Mouse (Mus musculus) embryonic facial prominence, embryonic 10.5 days (tissue): ENCODE measurements around the gene Olfr1104. TPM values are rescaled to one million over a fixed set of nuclear protein-coding genes. Genes with fewer than 3 reads are reported as not detected.

Experiments used
- DNase-seq: peaks from one replicate; pipeline ENCODE4 v3.0.0-alpha.2; 2017; ENCODE audit warnings: low spot score
- H3K27ac ChIP-seq: fragments of 300-500 bp; sonication (generic); replicated peaks from 2 replicates; pipeline ENCODE4 v1.5.1; 2016; ENCODE audit warnings: mild to moderate bottlenecking
- H3K27me3 ChIP-seq: fragments of 300-500 bp; sonication (generic); replicated peaks from 2 replicates; pipeline ENCODE4 v1.6.1; 2016; ENCODE audit warnings: low read depth, mild to moderate bottlenecking; ENCODE audit not compliant: poor library complexity, severe bottlenecking
- H3K36me3 ChIP-seq: fragments of 300-500 bp; sonication (generic); replicated peaks from 2 replicates; pipeline ENCODE4 v1.6.1; 2016; ENCODE audit warnings: mild to moderate bottlenecking, moderate library complexity
- H3K4me1 ChIP-seq: fragments of 300-500 bp; sonication (generic); 2 replicates; pipeline ENCODE4 v1.6.1; 2016
- H3K4me3 ChIP-seq: fragments of 300-500 bp; sonication (generic); 2 replicates; pipeline ENCODE4 v1.5.1; 2016; ENCODE audit warnings: mild to moderate bottlenecking, moderate library complexity
- H3K9me3 ChIP-seq: fragments of 300-500 bp; sonication (generic); 2 replicates; pipeline ENCODE4 v1.6.1; 2016; ENCODE audit warnings: mild to moderate bottlenecking
- WGBS: fragments of 180-500 bp; shearing (Covaris S2); methylation state at CpG from one replicate; pipeline ENCODE4 v1.1.7; 2016; 5-methylcytosine and 5-hydroxymethylcytosine counted together
- polyA plus RNA-seq: library from polyadenylated mRNA; unstranded; fragments of >200 nt; fragmentation: Nextera tagmentation; extraction: Ambion mirVana; gene quantifications from 2 replicates; pipeline ENCODE4 v1.2.1, GENCODE M21; 2016

The Olfr1104 gene
- polyA plus RNA-seq: not detected in 2 replicates

GRCm38 (mm10) chr2:87026980-87027379 is at the start of gene Olfr1104:
TSS of gene Olfr1104 (minus strand) at chr2:87027080.
- Histone ChIP-seq H3K9me3 (no peaks in the 10 kb centered on the region), H3K36me3 (no peaks in the 10 kb centered on the region), H3K4me3 (no peak within 1 kb of the TSS), H3K27ac (no peak within 1 kb of the TSS), H3K27me3 (no peaks in the 10 kb centered on the region), H3K4me1 (no peaks in the 10 kb centered on the region)
- 81% methylated on average over 1 of the region's 1 CpGs for WGBS
- no peak for DNase-seq

GRCm38 (mm10) chr2:87075717-87076116 is 48.8 kb upstream of the Olfr1104 start, which contains the start of gene Olfr1107:
TSS of gene Olfr1107 (minus strand) at chr2:87075817.
- WGBS: 85% methylated on average over 1 of the region's 1 CpGs
- no peaks in the 10 kb centered on the region for H3K36me3 ChIP-seq
- H3K27ac ChIP-seq: no peak within 1 kb of the TSS
- no peaks in the 10 kb centered on the region for H3K4me1 ChIP-seq
- no peak for DNase-seq
- H3K27me3 ChIP-seq: no peaks in the 10 kb centered on the region
- no peak within 1 kb of the TSS for H3K4me3 ChIP-seq
- no peaks in the 10 kb centered on the region for H3K9me3 ChIP-seq

GRCm38 (mm10) chr2:87052173-87052572 is 25.3 kb upstream of the Olfr1104 start, which contains the start of gene Olfr1106:
TSS of gene Olfr1106 (minus strand) at chr2:87052273.
- no peak for DNase-seq
- H3K36me3 ChIP-seq: no peaks in the 10 kb centered on the region
- WGBS: 85% methylated on average over 1 of the region's 1 CpGs
- no peak within 1 kb of the TSS for H3K27ac ChIP-seq
- H3K4me3 ChIP-seq: no peak within 1 kb of the TSS
- no peaks in the 10 kb centered on the region for H3K27me3 ChIP-seq
- no peaks in the 10 kb centered on the region for H3K9me3 ChIP-seq
- H3K4me1 ChIP-seq: no peaks in the 10 kb centered on the region

GRCm38 (mm10) chr2:87036431-87036830 is 9.6 kb upstream of the Olfr1104 start, which contains the start of gene Olfr1105:
TSS of gene Olfr1105 (minus strand) at chr2:87036531.
- no peak within 1 kb of the TSS for H3K4me3 ChIP-seq
- no peaks in the 10 kb centered on the region for H3K27me3 ChIP-seq
- no peaks in the 10 kb centered on the region for H3K4me1 ChIP-seq
- H3K9me3 ChIP-seq: no peaks in the 10 kb centered on the region
- no peaks in the 10 kb centered on the region for H3K36me3 ChIP-seq
- H3K27ac ChIP-seq: no peak within 1 kb of the TSS
- DNase-seq: no peak

- no peaks in the 10 kb centered on the region for H3K9me3 ChIP-seq
- no peaks in the 10 kb centered on the region for H3K27me3 ChIP-seq
- no peak within 1 kb of the TSS for H3K27ac ChIP-seq
- H3K4me3 ChIP-seq: no peak within 1 kb of the TSS
- no peaks in the 10 kb centered on the region for H3K4me1 ChIP-seq
- no peak for DNase-seq
- no peaks in the 10 kb centered on the region for H3K36me3 ChIP-seq
These were observed 28.8 kb downstream of the Olfr1104 start, which contains the start of gene Olfr1102 for GRCm38 (mm10) chr2:86998098-86998497. TSS of gene Olfr1102 (plus strand) at chr2:86998398.

DNA sequence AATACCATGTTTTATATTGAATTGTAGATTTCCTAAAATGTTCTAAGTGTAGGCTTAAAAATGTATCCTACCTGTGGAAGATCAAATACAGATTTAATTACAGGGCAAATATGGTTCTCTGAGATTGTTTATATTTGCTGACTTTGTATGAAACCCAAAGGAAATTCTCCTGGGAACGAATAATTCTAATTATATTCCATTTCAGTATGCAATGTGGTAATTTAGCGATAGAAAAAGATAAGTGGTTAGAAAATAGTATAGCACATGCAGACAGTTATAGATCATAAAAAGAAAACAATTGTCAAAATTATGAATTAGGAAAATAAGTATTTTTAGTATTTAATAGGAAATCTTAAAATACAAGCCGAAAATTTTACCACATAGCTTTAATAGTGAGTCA is 35.8 kb downstream of the Olfr1104 start, which contains the start of gene Olfr1101:
Olfr1101 (minus strand) TSS at position 101 of the 400 bp plus-strand sequence.
- Histone ChIP-seq H3K27me3 (no peaks in the 10 kb centered on the region), H3K4me3 (no peak within 1 kb of the TSS), H3K9me3 (no peaks in the 10 kb centered on the region), H3K4me1 (no peaks in the 10 kb centered on the region), H3K36me3 (no peaks in the 10 kb centered on the region), H3K27ac (no peak within 1 kb of the TSS)
- 87% methylated on average over 3 of the region's 3 CpGs for WGBS
- DNase-seq: no peak

DNA sequence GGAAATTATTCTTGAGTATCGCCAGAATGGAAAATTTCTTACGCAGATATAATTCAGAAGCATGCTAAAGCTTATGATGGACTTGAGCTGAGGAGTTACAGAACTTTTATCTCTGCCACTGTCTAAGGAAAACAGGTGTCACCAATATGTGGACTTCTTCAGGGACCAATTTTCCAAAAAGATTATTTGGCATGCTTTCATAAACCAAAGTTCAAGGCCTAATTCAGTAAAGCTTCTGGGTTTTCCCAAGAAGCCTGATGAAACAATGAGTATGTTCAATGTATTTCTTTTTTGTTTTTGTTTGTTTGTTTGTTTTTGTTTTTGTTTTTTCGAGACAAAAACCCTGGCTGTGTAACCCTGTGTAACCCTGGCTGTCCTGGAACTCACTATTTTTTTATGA is 47.0 kb downstream of the Olfr1104 start, which contains the start of gene Olfr1100:
Olfr1100 (minus strand) TSS at position 101 of the 400 bp plus-strand sequence.
- Histone ChIP-seq H3K27me3 (no peaks in the 10 kb centered on the region), H3K9me3 (no peaks in the 10 kb centered on the region), H3K36me3 (no peaks in the 10 kb centered on the region), H3K4me3 (no peak within 1 kb of the TSS), H3K27ac (no peak within 1 kb of the TSS), H3K4me1 (no peaks in the 10 kb centered on the region)
- WGBS: 79% methylated on average over 3 of the region's 3 CpGs
- no peak for DNase-seq

Other genes starting within 250 kb of the Olfr1104 start
- not detected in 2 replicates for gene Olfr1093, start 244.6 kb downstream of the Olfr1104 start, polyA plus RNA-seq
- not detected in 2 replicates for gene Olfr141, start 217.1 kb downstream of the Olfr1104 start, polyA plus RNA-seq
- gene Olfr1094, start 202.4 kb downstream of the Olfr1104 start, polyA plus RNA-seq: not detected in 2 replicates
- not detected in 2 replicates for gene Olfr1095, start 175.4 kb downstream of the Olfr1104 start, polyA plus RNA-seq
- not detected in 2 replicates for gene Gm13723, start 152.3 kb downstream of the Olfr1104 start, polyA plus RNA-seq
- not detected in 2 replicates for gene Olfr1097, start 134.9 kb downstream of the Olfr1104 start, polyA plus RNA-seq
- not detected in 2 replicates for gene Olfr1098, start 102.5 kb downstream of the Olfr1104 start, polyA plus RNA-seq
- gene Olfr1099, start 66.4 kb downstream of the Olfr1104 start, polyA plus RNA-seq: not detected in 2 replicates
- gene Olfr1100, start 47.1 kb downstream of the Olfr1104 start, polyA plus RNA-seq: not detected in 2 replicates
- not detected in 2 replicates for gene Olfr1101, start 35.9 kb downstream of the Olfr1104 start, polyA plus RNA-seq
- gene Olfr1102, start 28.7 kb downstream of the Olfr1104 start, polyA plus RNA-seq: not detected in 2 replicates
- gene Olfr1105, start 9.5 kb upstream of the Olfr1104 start, polyA plus RNA-seq: not detected in 2 replicates
- gene Olfr1106, start 25.2 kb upstream of the Olfr1104 start, polyA plus RNA-seq: not detected in 2 replicates
- gene Olfr1107, start 48.7 kb upstream of the Olfr1104 start, polyA plus RNA-seq: not detected in 2 replicates
- gene Olfr1109, start 68.9 kb upstream of the Olfr1104 start, polyA plus RNA-seq: not detected in 2 replicates
- not detected in 2 replicates for gene Olfr259, start 87.5 kb upstream of the Olfr1104 start, polyA plus RNA-seq
- gene Olfr1110, start 113.2 kb upstream of the Olfr1104 start, polyA plus RNA-seq: not detected in 2 replicates
- not detected in 2 replicates for gene Olfr1111, start 125.5 kb upstream of the Olfr1104 start, polyA plus RNA-seq
- gene Olfr1112, start 160.7 kb upstream of the Olfr1104 start, polyA plus RNA-seq: not detected in 2 replicates
- not detected in 2 replicates for gene Olfr1113, start 181.9 kb upstream of the Olfr1104 start, polyA plus RNA-seq
- gene Olfr1115, start 220.9 kb upstream of the Olfr1104 start, polyA plus RNA-seq: not detected in 2 replicates
- gene Olfr1116, start 240.5 kb upstream of the Olfr1104 start, polyA plus RNA-seq: not detected in 2 replicates